Mouse (Mus musculus) spleen, adult 2 months (tissue): Measurements from ENCODE around the gene Olfr126. TPM values are rescaled to one million over a fixed set of nuclear protein-coding genes. Genes with fewer than 3 reads are reported as not detected.

Source experiments
- DNase-seq, 2 experiments: peaks; one replicate each; pipeline versions ENCODE4 v3.0.0 to v3.0.0-alpha.2; 2012 to 2021; ENCODE audit warnings: low spot score in 2 of 2, low read depth in 1 of 2
- H3K27ac ChIP-seq: fragments of 200-500 bp; 2 replicates; pipeline ENCODE4 v1.5.1; 2012; ENCODE audit warnings: low read length, inconsistent platforms; ENCODE audit not compliant: insufficient read depth
- H3K27me3 ChIP-seq: fragments of 200-500 bp; 2 replicates; pipeline ENCODE4 v1.6.1; 2012; ENCODE audit warnings: mild to moderate bottlenecking, moderate library complexity, low read length, inconsistent platforms; ENCODE audit not compliant: control insufficient read depth, insufficient read depth
- H3K36me3 ChIP-seq: fragments of 200-500 bp; 2 replicates; pipeline ENCODE4 v1.6.1; 2012; ENCODE audit warnings: mild to moderate bottlenecking, low read length, inconsistent platforms; ENCODE audit not compliant: control insufficient read depth, insufficient read depth
- H3K4me1 ChIP-seq: fragments of 200-500 bp; 2 replicates; pipeline ENCODE4 v1.6.1; 2011; ENCODE audit warnings: inconsistent platforms; ENCODE audit not compliant: control insufficient read depth, insufficient read depth, insufficient read length
- H3K4me3 ChIP-seq: fragments of 200-500 bp; 2 replicates; pipeline ENCODE4 v1.5.1; 2011; ENCODE audit warnings: mild to moderate bottlenecking, inconsistent platforms; ENCODE audit not compliant: insufficient read depth, insufficient read length; ENCODE audit errors: extremely low read depth
- CTCF ChIP-seq: fragments of 200-500 bp; IDR thresholded peaks from 2 replicates; pipeline ENCODE4 v1.5.1; 2011; ENCODE audit warnings: mild to moderate bottlenecking, inconsistent platforms; ENCODE audit not compliant: insufficient read depth, insufficient read length, insufficient replicate concordance; ENCODE audit errors: extremely low read depth
- POLR2A ChIP-seq: fragments of 200-500 bp; IDR thresholded peaks from 2 replicates; pipeline ENCODE4 v1.6.1; 2011; ENCODE audit warnings: low read depth, low read length, inconsistent platforms
- WGBS: fragments of 180-500 bp; shearing (Covaris S2); methylation state at CpG from one replicate; pipeline ENCODE4 v1.1.7; 2018; 5-methylcytosine and 5-hydroxymethylcytosine counted together
- polyA plus RNA-seq: library from polyadenylated mRNA; depleted of rRNA; stranded (reverse); fragments of >200 nt; gene quantifications from 2 replicates; pipeline ENCODE4 v1.2.3, GENCODE M21; 2012; rRNA removed

The Olfr126 gene
- polyA plus RNA-seq, result not detected in 2 replicates

DNA sequence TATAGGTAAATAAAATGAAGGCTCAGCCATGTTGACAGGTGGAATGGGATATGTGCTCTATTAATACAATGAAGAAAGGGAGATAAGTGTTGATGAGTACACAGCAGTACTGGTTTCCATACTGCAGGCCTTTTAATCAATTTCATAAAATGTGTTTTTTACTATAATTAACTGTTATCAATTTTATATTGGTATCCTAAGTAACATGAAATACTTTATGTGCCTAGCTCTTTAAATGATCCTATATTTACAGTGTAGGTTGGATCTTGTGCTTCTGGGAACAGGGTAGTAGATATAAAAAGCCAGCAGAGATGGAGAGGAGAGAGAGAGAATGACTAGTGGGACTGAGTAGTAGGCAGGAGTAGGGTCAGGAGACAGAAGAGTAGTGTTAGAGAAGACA, at the start of gene Olfr126:
Gene Olfr126 (plus strand): TSS at position 301 of the 400 bp plus-strand sequence.
- TF ChIP-seq POLR2A, result no peak
- no peak for TF ChIP-seq CTCF
- no peaks in the 10 kb centered on the region for H3K27me3 ChIP-seq

DNA sequence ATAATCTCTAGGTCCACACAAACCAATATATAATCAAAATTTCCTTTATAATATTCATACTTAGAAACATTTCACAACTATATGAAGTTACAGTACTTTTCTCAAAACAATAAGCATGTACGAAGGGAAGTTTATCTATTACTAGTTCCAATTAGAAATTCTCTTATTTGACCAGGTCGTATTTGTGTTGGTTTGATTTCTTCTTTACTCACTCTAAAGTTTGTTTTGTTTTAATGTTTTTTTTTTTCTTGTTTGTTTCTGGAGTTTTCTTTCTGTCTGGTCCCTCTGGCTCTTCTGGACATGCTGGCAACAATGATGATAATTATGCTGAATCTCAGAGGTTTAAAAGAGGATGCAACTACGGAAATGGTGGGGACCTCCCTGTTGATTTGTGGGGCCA, 47.7 kb upstream of the Olfr126 start, which contains the start of gene Olfr124:
Gene Olfr124 (plus strand): TSS at position 301 of the 400 bp plus-strand sequence.
- Histone ChIP-seq H3K4me1 (no peaks in the 10 kb centered on the region), H3K36me3 (no peaks in the 10 kb centered on the region), H3K27ac (no peak within 1 kb of the TSS), H3K4me3 (no peak within 1 kb of the TSS), H3K27me3 (no peaks in the 10 kb centered on the region)
- DNase-seq, result no peak
- TF ChIP-seq CTCF (no peak), POLR2A (no peak)
- WGBS, result 81% methylated on average over 3 of the region's 3 CpGs

More for the DNA sequence above, at the start of gene Olfr126:
- Histone ChIP-seq H3K27ac (no peak within 1 kb of the TSS), H3K4me3 (no peak within 1 kb of the TSS), H3K4me1 (no peaks in the 10 kb centered on the region), H3K36me3 (no peaks in the 10 kb centered on the region)
- no peak for DNase-seq

DNA sequence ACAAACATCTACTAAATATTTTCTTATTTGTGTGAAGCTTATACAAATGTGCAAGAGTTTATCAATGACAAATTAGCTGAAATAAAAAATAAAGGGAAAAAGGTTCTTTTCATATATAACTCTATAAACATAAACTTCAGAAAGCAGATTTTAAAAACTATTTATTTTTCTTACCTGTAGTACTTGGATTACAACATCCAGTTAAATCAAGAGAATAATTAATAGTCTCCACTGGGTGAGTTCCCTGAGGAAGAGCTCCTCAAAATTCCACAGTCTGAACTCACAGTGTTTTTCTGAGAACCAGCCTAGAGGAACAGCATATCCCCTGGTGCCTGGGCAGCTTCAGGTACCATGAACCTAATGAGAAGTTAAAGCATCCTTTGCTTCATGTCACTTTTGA, 14.6 kb upstream of the Olfr126 start, which contains the start of gene Olfr125:
Gene Olfr125 (plus strand): TSS at position 301 of the 400 bp plus-strand sequence.
- Histone ChIP-seq H3K4me1 (no peaks in the 10 kb centered on the region), H3K36me3 (no peaks in the 10 kb centered on the region), H3K27ac (no peak within 1 kb of the TSS), H3K27me3 (no peaks in the 10 kb centered on the region), H3K4me3 (no peak within 1 kb of the TSS)
- no peak for TF ChIP-seq CTCF
- TF ChIP-seq POLR2A, result no peak
- no peak for DNase-seq

DNA sequence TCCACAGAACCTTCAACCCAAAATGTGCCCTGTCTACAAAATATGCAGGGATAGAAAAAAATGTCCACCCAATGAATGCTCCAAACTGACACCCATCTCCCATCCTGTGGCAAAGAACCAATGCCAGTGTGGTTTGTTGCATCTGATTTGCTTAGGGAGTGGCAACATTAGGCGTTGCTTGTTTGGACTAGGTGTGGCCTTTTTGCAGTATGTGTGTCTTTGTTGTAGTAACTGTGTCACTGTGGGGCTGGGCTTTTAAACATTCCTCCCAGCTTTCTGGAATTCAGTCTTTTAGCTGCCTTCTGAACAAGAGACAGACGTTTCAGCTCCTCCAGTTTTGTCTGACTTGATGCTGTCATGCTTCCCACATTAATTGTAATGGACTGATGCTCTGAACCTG, 16.6 kb downstream of the Olfr126 start:
- no peak overlapping the region for H3K4me3 ChIP-seq
- TF ChIP-seq POLR2A (no peak), CTCF (no peak)
- 68% methylated on average over 2 of the region's 2 CpGs for WGBS
- DNase-seq, result no peak
- H3K4me1 ChIP-seq, result no peaks in the 10 kb centered on the region
- H3K36me3 ChIP-seq, result no peaks in the 10 kb centered on the region
- H3K27me3 ChIP-seq, result no peaks in the 10 kb centered on the region
- H3K27ac ChIP-seq, result no peak overlapping the region

DNA sequence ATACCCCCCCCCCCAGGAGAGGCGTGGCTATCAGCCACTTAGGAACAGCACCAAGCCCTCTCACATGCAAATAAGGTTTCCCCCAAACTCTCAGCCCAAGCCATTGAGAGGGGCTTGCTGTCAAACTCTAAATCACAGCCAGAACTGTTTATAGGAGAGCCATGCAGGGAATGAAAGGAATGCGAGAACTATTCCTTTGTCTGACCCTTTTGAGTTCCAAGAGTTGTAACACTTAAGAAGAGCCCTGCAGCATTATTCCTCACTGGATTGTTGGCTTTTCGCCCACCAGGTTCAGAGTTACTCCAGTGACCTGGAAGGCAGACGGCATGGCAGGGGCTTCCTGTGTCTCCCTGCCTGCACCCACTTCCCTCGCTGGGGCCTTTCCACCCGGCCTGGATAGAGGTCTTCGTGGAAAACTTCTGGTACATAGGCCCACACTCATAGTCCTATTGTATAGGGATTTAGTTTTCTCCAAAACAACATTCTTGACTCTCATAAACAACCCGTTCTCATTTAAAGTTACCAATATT, 22.5 kb downstream of the Olfr126 start:
- Histone ChIP-seq H3K4me1 (no peaks in the 10 kb centered on the region), H3K27ac (no peak overlapping the region), H3K36me3 (no peaks in the 10 kb centered on the region), H3K27me3 (no peaks in the 10 kb centered on the region), H3K4me3 (no peak overlapping the region)
- WGBS, result 36% methylated on average over 8 of the region's 8 CpGs
- DNase-seq, result no peak
- TF ChIP-seq POLR2A (no peak), CTCF (no peak)

DNA sequence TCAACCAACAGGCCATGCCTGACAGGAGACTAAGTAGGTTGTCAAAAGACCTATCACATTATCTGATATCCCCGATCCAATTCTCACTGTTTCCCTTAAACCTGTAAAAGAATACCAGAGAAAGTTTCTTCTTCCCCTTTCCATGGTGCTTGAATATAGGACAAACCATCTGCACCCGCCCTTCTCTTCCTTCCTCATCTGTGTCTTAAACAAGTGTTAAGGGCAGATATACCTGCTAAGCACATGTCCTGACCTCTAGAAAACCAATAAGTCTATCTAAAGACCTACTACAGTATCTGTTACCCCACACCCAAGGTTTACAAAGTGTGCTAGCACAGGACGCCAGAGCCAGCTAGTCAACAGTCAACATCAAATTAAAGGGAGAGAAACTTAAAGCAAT, 26.5 kb downstream of the Olfr126 start:
- TF ChIP-seq POLR2A (no peak), CTCF (no peak)
- 70% methylated on average over 3 of the region's 3 CpGs for WGBS
- no peaks in the 10 kb centered on the region for H3K27me3 ChIP-seq
- H3K27ac ChIP-seq, result no peak overlapping the region
- DNase-seq, result no peak
- no peaks in the 10 kb centered on the region for H3K36me3 ChIP-seq
- H3K4me3 ChIP-seq, result no peak overlapping the region
- H3K4me1 ChIP-seq, result no peaks in the 10 kb centered on the region

DNA sequence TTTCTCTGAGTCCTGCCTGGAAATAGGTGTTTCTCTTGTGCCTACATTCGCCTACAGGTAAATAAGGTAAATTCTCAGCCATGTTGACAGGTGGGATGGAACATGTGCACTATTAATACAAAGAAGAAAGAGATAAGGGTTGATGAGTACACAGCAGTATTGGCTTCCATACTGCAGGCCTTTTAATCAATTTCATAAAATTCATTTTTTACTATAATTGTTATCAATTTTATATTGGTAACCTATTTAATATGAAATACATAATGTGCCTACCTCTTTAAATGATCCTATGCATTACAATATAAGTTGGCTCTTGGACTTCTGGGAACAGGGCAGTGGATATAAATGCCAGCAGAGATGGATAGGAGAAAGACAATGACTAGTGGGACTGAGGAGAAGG, 52.9 kb downstream of the Olfr126 start, which contains the start of gene Olfr127:
Gene Olfr127 (plus strand): TSS at position 301 of the 400 bp plus-strand sequence.
- Histone ChIP-seq H3K27me3 (no peaks in the 10 kb centered on the region), H3K36me3 (no peaks in the 10 kb centered on the region), H3K4me3 (no peak within 1 kb of the TSS), H3K27ac (no peak within 1 kb of the TSS), H3K4me1 (no peaks in the 10 kb centered on the region)
- TF ChIP-seq POLR2A (no peak), CTCF (no peak)
- WGBS, result 74% methylated on average over 1 of the region's 1 CpGs
- no peak for DNase-seq

Other genes with a start within 250 kb of the Olfr126 start
- not detected in 2 replicates for gene Olfr115, start 220.4 kb upstream of the Olfr126 start, polyA plus RNA-seq
- gene Olfr116, start 220.3 kb upstream of the Olfr126 start, polyA plus RNA-seq, result not detected in 2 replicates
- gene Olfr117, start 183.7 kb upstream of the Olfr126 start, polyA plus RNA-seq, result not detected in 2 replicates
- not detected in 2 replicates for gene Olfr118, start 180.5 kb upstream of the Olfr126 start, polyA plus RNA-seq
- not detected in 2 replicates for gene Olfr119, start 150.9 kb upstream of the Olfr126 start, polyA plus RNA-seq
- gene Olfr120, start 125.7 kb upstream of the Olfr126 start, polyA plus RNA-seq, result not detected in 2 replicates
- gene Olfr121, start 98.6 kb upstream of the Olfr126 start, polyA plus RNA-seq, result not detected in 2 replicates
- not detected in 2 replicates for gene Olfr122, start 78.9 kb upstream of the Olfr126 start, polyA plus RNA-seq
- not detected in 2 replicates for gene Olfr123, start 54.0 kb upstream of the Olfr126 start, polyA plus RNA-seq
- not detected in 2 replicates for gene Olfr124, start 47.6 kb upstream of the Olfr126 start, polyA plus RNA-seq
- gene Olfr125, start 14.5 kb upstream of the Olfr126 start, polyA plus RNA-seq, result not detected in 2 replicates
- gene Olfr127, start 53.0 kb downstream of the Olfr126 start, polyA plus RNA-seq, result not detected in 2 replicates
- gene Olfr128, start 73.1 kb downstream of the Olfr126 start, polyA plus RNA-seq, result not detected in 2 replicates
- not detected in 2 replicates for gene Olfr761, start 105.6 kb downstream of the Olfr126 start, polyA plus RNA-seq
- not detected in 2 replicates for gene Olfr129, start 212.6 kb downstream of the Olfr126 start, polyA plus RNA-seq
- not detected in 2 replicates for gene Olfr130, start 216.4 kb downstream of the Olfr126 start, polyA plus RNA-seq
- gene Olfr131, start 241.2 kb downstream of the Olfr126 start, polyA plus RNA-seq, result not detected in 2 replicates